Mouse (Mus musculus) G1E-ER4 (cell line): Measurements from ENCODE around the gene Cyp1a1. TPM values are rescaled to one million over a fixed set of nuclear protein-coding genes. Genes with fewer than 3 reads are reported as not detected.

ENCODE experiments used
- GATA1 ChIP-seq: IDR thresholded peaks from one replicate; pipeline ENCODE4 v1.8.0; 2012; ENCODE audit warnings: low read length, inconsistent platforms
- polyA plus RNA-seq: library from polyadenylated mRNA; stranded (reverse); fragments of >175 nt; gene quantifications from 2 replicates; pipeline ENCODE4 v1.2.3, GENCODE M21; 2012

Gene Cyp1a1
- polyA plus RNA-seq, 1 experiment, result not detected

DNA sequence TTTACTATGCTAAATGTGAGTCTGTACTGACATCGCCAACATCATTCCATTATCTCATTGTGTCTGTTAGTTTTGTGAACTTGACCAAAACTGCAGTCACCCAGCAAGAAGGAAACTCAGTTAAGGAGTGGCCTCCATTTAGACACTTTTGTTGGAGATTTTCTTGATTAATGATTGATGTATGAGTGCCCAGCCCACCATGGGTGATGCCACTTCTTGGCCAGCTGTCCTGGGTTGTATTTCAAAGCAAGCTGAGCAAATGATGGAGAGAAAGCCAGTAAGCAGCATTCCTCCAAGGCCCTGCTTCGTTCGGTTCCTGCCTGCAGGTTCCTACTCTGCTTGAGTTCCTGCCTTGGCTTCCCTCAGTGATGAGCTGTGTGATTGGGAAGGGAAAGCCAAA is 33.0 kb downstream of the Cyp1a1 start:
- no peak for TF ChIP-seq GATA1

DNA sequence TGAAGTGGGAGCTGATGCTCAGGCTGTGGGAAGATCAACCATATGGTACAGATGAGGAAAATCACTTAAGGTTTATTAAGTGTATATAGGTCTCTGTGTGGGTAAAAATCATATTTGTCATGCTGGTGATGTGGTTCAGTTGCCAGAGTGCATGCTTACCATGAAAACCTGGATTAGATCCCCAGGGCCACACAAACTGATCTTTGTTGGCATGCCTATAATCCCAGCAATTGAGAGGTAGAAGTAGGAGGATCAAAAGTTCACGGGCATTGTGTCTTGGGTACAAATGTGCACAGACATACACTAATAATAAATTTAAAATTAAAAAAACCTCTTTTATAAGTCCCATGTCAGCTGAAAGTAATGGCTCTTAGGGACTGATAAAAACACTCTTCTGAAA is 34.6 kb downstream of the Cyp1a1 start:
- no peak for TF ChIP-seq GATA1

DNA sequence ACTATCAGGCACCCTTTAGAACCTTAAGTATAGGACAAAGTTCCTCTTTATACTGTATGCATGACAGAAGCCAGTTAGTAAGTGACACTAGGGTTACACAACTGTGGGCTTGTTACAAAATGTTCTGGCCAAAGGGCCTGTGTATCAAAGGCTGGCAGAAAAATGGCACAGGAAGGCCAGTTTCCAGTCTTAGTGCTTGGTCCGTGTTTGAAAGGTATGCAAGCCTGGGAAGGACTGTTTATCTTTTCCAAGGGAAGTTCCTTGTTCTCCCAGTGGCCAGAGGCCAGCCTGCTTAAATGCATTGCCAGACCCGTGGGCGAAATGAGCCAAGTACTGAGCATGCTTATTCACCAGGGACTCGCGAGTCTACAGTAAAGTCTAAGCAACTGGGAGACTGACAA is 35.6 kb downstream of the Cyp1a1 start:
- TF ChIP-seq GATA1, result no peak

GRCm38 (mm10) chr9:57723796-57724195 is 36.1 kb downstream of the Cyp1a1 start:
- no peak for TF ChIP-seq GATA1

DNA sequence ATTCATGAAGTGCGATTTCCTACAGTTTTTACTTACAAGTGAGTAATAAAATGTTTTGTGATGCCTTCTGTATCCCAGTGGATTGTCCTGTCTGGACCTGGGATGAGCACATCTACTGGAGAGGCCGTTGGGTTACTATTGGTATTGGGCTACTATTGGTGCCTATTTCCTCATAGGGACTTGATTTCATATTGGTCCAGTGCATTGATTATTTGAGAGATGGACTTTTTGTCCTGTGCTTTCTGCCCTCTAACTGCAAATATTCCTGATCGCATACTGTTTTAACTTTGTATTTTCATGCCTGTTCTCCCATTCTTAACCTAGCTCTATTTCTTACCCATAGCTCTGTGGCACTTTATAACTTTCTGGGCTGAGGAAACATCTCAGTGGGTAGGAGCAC is 37.0 kb downstream of the Cyp1a1 start:
- TF ChIP-seq GATA1, result no peak

GRCm38 (mm10) chr9:57728312-57728711 is 40.6 kb downstream of the Cyp1a1 start:
- TF ChIP-seq GATA1, result no peak

DNA sequence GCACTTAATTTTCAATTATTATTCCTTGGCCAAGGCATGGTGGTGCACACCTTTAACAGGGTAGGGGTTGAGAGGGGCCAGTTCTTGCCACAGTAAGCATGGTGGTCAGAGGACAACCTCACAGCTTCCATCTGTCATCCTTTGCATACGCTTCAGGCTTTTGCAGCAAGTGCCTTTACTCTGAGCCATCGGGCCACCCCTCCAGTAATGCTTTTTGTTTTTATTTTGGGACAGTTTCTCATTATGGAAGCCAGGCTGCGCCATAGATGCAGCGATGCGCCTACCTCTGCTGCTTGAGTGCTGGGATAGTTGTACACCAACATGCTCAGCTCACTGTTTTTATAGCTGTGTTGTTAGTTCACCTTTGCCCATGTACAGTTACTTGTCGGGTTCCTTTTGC is 45.9 kb downstream of the Cyp1a1 start:
- no peak for TF ChIP-seq GATA1

GRCm38 (mm10) chr9:57739863-57740262 is 52.1 kb downstream of the Cyp1a1 start:
- no peak for TF ChIP-seq GATA1

GRCm38 (mm10) chr9:57744462-57745091 is 56.8 kb downstream of the Cyp1a1 start:
- TF ChIP-seq GATA1, result no peak

GRCm38 (mm10) chr9:57747067-57747466 is 59.3 kb downstream of the Cyp1a1 start:
- TF ChIP-seq GATA1, result no peak

- TF ChIP-seq GATA1, result no peak
These were observed 60.4 kb downstream of the Cyp1a1 start for GRCm38 (mm10) chr9:57748137-57748536.

DNA sequence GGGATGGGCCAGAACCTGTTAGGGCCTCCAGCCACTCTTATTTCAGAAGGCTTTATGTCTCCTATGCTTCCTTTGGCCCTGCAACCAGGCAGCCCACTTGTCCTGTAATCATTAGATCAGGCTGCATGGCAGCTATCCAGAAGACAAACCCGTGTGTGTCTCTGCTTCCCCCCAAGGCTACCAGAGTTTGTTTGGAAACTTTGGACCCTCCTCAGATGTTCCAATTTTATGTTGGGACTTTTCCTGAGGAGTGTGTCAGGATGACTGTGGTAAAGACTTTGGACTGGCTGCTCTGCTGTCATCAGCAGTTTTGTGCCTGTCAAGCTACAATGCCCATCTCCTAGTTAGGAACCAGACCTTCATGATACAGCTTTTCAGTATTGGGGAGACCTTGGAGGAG is 61.1 kb downstream of the Cyp1a1 start:
- no peak for TF ChIP-seq GATA1

DNA sequence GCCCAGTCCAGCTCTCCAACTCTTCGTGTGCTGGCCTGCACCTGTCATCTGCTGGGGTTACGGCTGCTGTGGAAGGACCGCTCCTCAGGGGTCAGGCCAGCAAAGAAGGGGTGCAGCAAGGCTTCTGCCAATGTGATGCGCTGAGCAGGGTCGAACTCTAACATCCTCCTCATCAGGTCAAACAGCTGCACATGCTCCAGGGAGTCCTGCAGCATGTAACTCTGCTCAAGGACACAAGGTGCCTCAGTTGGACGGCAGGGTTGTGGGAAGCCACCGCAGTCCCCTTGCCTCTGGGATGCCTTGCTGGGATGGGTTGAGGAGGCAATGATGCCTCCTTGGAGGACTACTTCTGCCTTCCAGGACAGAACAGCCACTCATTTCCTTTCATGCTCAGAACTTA is 63.2 kb downstream of the Cyp1a1 start:
- TF ChIP-seq GATA1, result no peak

Other genes with a start within 250 kb of the Cyp1a1 start
- 4.0 and 7.2 TPM in 2 replicates for gene Ppcdc, start 247.8 kb upstream of the Cyp1a1 start, polyA plus RNA-seq
- 0.10 and 0.11 TPM in 2 replicates for gene Scamp5, start 219.9 kb upstream of the Cyp1a1 start, polyA plus RNA-seq
- 0.26 and 0.68 TPM in 2 replicates for gene Rpp25, start 183.9 kb upstream of the Cyp1a1 start, polyA plus RNA-seq
- gene Cox5a, start 166.7 kb upstream of the Cyp1a1 start, polyA plus RNA-seq, result 549 and 806 TPM in 2 replicates
- gene Fam219b, start 150.4 kb upstream of the Cyp1a1 start, polyA plus RNA-seq, result 27.5 and 37.6 TPM in 2 replicates
- 1.5 and 3.1 TPM in 2 replicates for gene Mpi, start 135.2 kb upstream of the Cyp1a1 start, polyA plus RNA-seq
- gene Scamp2, start 127.0 kb upstream of the Cyp1a1 start, polyA plus RNA-seq, result 3.8 and 21.2 TPM in 2 replicates
- 4.9 and 5.4 TPM in 2 replicates for gene Ulk3, start 98.5 kb upstream of the Cyp1a1 start, polyA plus RNA-seq
- not detected in 2 replicates for gene Cplx3, start 81.6 kb upstream of the Cyp1a1 start, polyA plus RNA-seq
- not detected in 2 replicates for gene Lman1l, start 67.2 kb upstream of the Cyp1a1 start, polyA plus RNA-seq
- 348 and 435 TPM in 2 replicates for gene Csk, start 34.3 kb upstream of the Cyp1a1 start, polyA plus RNA-seq
- not detected in 2 replicates for gene Cyp1a2, start 4.2 kb upstream of the Cyp1a1 start, polyA plus RNA-seq
- 10.8 and 13.6 TPM in 2 replicates for gene Edc3, start 20.6 kb downstream of the Cyp1a1 start, polyA plus RNA-seq
- 39.8 and 41.3 TPM in 2 replicates for gene Clk3, start 77.9 kb downstream of the Cyp1a1 start, polyA plus RNA-seq
- gene Arid3b, start 148.9 kb downstream of the Cyp1a1 start, polyA plus RNA-seq, result 4.5 and 8.4 TPM in 2 replicates
- 77.7 and 88.7 TPM in 2 replicates for gene Ubl7, start 223.1 kb downstream of the Cyp1a1 start, polyA plus RNA-seq